Mouse (Mus musculus): ENCODE measurements at regions not wholly inside any gene's neighbourhood (a gene's known extent, or its start where the extent isn't known, plus 50 kb on each side); places are given as distances from the start of the nearest gene placed in this dataset.

- no peak overlapping the region for H3K4me2 ChIP-seq (replicated peaks; ENCODE audit: low read depth, low read length)
- no peak for TF ChIP-seq EP300 (IDR thresholded peaks at IDR 0.05)
- TF ChIP-seq CTCF (IDR thresholded peaks at IDR 0.05) = no peak
- H3K36me3 ChIP-seq (ENCODE audit: insufficient read depth, low read length) = no peaks in the 10 kb centered on the region
- H3K4me3 ChIP-seq (ENCODE audit: low read depth, low read length) = no peak overlapping the region
- no peaks in the 10 kb centered on the region for H3K27me3 ChIP-seq (replicated peaks; ENCODE audit: insufficient read depth, low read length)
- DNase-seq (ENCODE audit: low spot score) = no peak
- H3K9me3 ChIP-seq (ENCODE audit: low read length) = no peaks in the 10 kb centered on the region
- H3K27ac ChIP-seq (ENCODE audit: low read length) = no peak overlapping the region
- H3K9ac ChIP-seq (replicated peaks; ENCODE audit: low read depth) = no peak overlapping the region
- ATAC-seq = no peak
- no peaks in the 10 kb centered on the region for H3K4me1 ChIP-seq (ENCODE audit: insufficient read depth, low read depth, low read length)
- 46% methylated on average over 3 of the region's 3 CpGs for WGBS
Measured at GRCm38 (mm10) chr3:143913044-143913574, 291.9 kb downstream of the Lmo4 start.

GRCm38 (mm10) chr3:143912433-143912832, 292.6 kb downstream of the Lmo4 start:
- Histone ChIP-seq H3K27ac (ENCODE audit: low read length) (no peak overlapping the region), H3K36me3 (ENCODE audit: insufficient read depth, low read length) (no peaks in the 10 kb centered on the region), H3K4me3 (ENCODE audit: low read depth, low read length) (no peak overlapping the region), H3K4me1 (ENCODE audit: insufficient read depth, low read depth, low read length) (no peaks in the 10 kb centered on the region), H3K9ac (replicated peaks; ENCODE audit: low read depth) (no peak overlapping the region), H3K4me2 (replicated peaks; ENCODE audit: low read depth, low read length) (no peak overlapping the region), H3K9me3 (ENCODE audit: low read length) (no peaks in the 10 kb centered on the region), H3K27me3 (replicated peaks; ENCODE audit: insufficient read depth, low read length) (no peaks in the 10 kb centered on the region)
- DNase-seq (ENCODE audit: low spot score) (no peak), ATAC-seq (no peak)
- 73% methylated on average over 6 of the region's 6 CpGs for WGBS
- TF ChIP-seq EP300 (IDR thresholded peaks at IDR 0.05) (no peak), CTCF (IDR thresholded peaks at IDR 0.05) (no peak)

GRCm38 (mm10) chr3:143909341-143909740, 295.7 kb downstream of the Lmo4 start:
- H3K4me1 ChIP-seq (ENCODE audit: insufficient read depth, low read depth, low read length) = no peaks in the 10 kb centered on the region
- TF ChIP-seq EP300 (IDR thresholded peaks at IDR 0.05) = no peak
- no peak for TF ChIP-seq CTCF (IDR thresholded peaks at IDR 0.05)
- no peak for DNase-seq (ENCODE audit: low spot score)
- H3K27me3 ChIP-seq (replicated peaks; ENCODE audit: insufficient read depth, low read length) = no peaks in the 10 kb centered on the region
- no peak overlapping the region for H3K4me2 ChIP-seq (replicated peaks; ENCODE audit: low read depth, low read length)
- H3K9ac ChIP-seq (replicated peaks; ENCODE audit: low read depth) = no peak overlapping the region
- WGBS = 74% methylated on average over 6 of the region's 6 CpGs
- H3K9me3 ChIP-seq (ENCODE audit: low read length) = no peaks in the 10 kb centered on the region
- H3K36me3 ChIP-seq (ENCODE audit: insufficient read depth, low read length) = no peaks in the 10 kb centered on the region
- ATAC-seq = no peak
- no peak overlapping the region for H3K27ac ChIP-seq (ENCODE audit: low read length)
- no peak overlapping the region for H3K4me3 ChIP-seq (ENCODE audit: low read depth, low read length)

GRCm38 (mm10) chr3:143903421-143903820, 301.6 kb downstream of the Lmo4 start:
- WGBS = 74% methylated on average over 2 of the region's 2 CpGs
- no peaks in the 10 kb centered on the region for H3K36me3 ChIP-seq (ENCODE audit: insufficient read depth, low read length)
- H3K4me2 ChIP-seq (replicated peaks; ENCODE audit: low read depth, low read length) = no peak overlapping the region
- H3K27me3 ChIP-seq (replicated peaks; ENCODE audit: insufficient read depth, low read length) = no peaks in the 10 kb centered on the region
- DNase-seq (ENCODE audit: low spot score) (no peak), ATAC-seq (no peak)
- H3K9me3 ChIP-seq (ENCODE audit: low read length) = no peaks in the 10 kb centered on the region
- no peaks in the 10 kb centered on the region for H3K4me1 ChIP-seq (ENCODE audit: insufficient read depth, low read depth, low read length)
- H3K4me3 ChIP-seq (ENCODE audit: low read depth, low read length) = no peak overlapping the region
- H3K9ac ChIP-seq (replicated peaks; ENCODE audit: low read depth) = no peak overlapping the region
- TF ChIP-seq EP300 (IDR thresholded peaks at IDR 0.05) = no peak
- no peak for TF ChIP-seq CTCF (IDR thresholded peaks at IDR 0.05)
- no peak overlapping the region for H3K27ac ChIP-seq (ENCODE audit: low read length)

GRCm38 (mm10) chr3:143880813-143881212, 324.2 kb downstream of the Lmo4 start:
- H3K4me3 ChIP-seq (ENCODE audit: low read depth, low read length) = no peak overlapping the region
- H3K27ac ChIP-seq (ENCODE audit: low read length) = no peak overlapping the region
- H3K36me3 ChIP-seq (ENCODE audit: insufficient read depth, low read length) = no peaks in the 10 kb centered on the region
- no peaks in the 10 kb centered on the region for H3K9me3 ChIP-seq (ENCODE audit: low read length)
- no peaks in the 10 kb centered on the region for H3K4me1 ChIP-seq (ENCODE audit: insufficient read depth, low read depth, low read length)
- DNase-seq (ENCODE audit: low spot score) (no peak), ATAC-seq (no peak)
- WGBS = 89% methylated on average over 2 of the region's 2 CpGs
- TF ChIP-seq EP300 (IDR thresholded peaks at IDR 0.05) = no peak
- TF ChIP-seq CTCF (IDR thresholded peaks at IDR 0.05) = no peak
- no peaks in the 10 kb centered on the region for H3K27me3 ChIP-seq (replicated peaks; ENCODE audit: insufficient read depth, low read length)
- H3K4me2 ChIP-seq (replicated peaks; ENCODE audit: low read depth, low read length) = no peak overlapping the region
- no peak overlapping the region for H3K9ac ChIP-seq (replicated peaks; ENCODE audit: low read depth)

- Histone ChIP-seq H3K27me3 (replicated peaks; ENCODE audit: insufficient read depth, low read length) (no peaks in the 10 kb centered on the region), H3K4me2 (replicated peaks; ENCODE audit: low read depth, low read length) (no peak overlapping the region), H3K27ac (ENCODE audit: low read length) (no peak overlapping the region), H3K4me3 (ENCODE audit: low read depth, low read length) (no peak overlapping the region), H3K9me3 (ENCODE audit: low read length) (no peaks in the 10 kb centered on the region), H3K4me1 (ENCODE audit: insufficient read depth, low read depth, low read length) (no peaks in the 10 kb centered on the region), H3K9ac (replicated peaks; ENCODE audit: low read depth) (no peak overlapping the region), H3K36me3 (ENCODE audit: insufficient read depth, low read length) (no peaks in the 10 kb centered on the region)
- ATAC-seq = no peak
- TF ChIP-seq EP300 (IDR thresholded peaks at IDR 0.05) (no peak), CTCF (IDR thresholded peaks at IDR 0.05) (no peak)
- DNase-seq (ENCODE audit: low spot score) = no peak
- 80% methylated on average over 3 of the region's 3 CpGs for WGBS
Measured at GRCm38 (mm10) chr3:143873876-143874275, 331.1 kb downstream of the Lmo4 start.

- H3K9ac ChIP-seq (replicated peaks; ENCODE audit: low read depth) = no peak overlapping the region
- no peaks in the 10 kb centered on the region for H3K36me3 ChIP-seq (ENCODE audit: insufficient read depth, low read length)
- no peaks in the 10 kb centered on the region for H3K9me3 ChIP-seq (ENCODE audit: low read length)
- H3K27ac ChIP-seq (ENCODE audit: low read length) = no peak overlapping the region
- no peaks in the 10 kb centered on the region for H3K27me3 ChIP-seq (replicated peaks; ENCODE audit: insufficient read depth, low read length)
- no peak overlapping the region for H3K4me3 ChIP-seq (ENCODE audit: low read depth, low read length)
- no peak for DNase-seq (ENCODE audit: low spot score)
- no peaks in the 10 kb centered on the region for H3K4me1 ChIP-seq (ENCODE audit: insufficient read depth, low read depth, low read length)
- no peak for TF ChIP-seq EP300 (IDR thresholded peaks at IDR 0.05)
- no peak for TF ChIP-seq CTCF (IDR thresholded peaks at IDR 0.05)
- 59% methylated on average over 4 of the region's 4 CpGs for WGBS
- H3K4me2 ChIP-seq (replicated peaks; ENCODE audit: low read depth, low read length) = no peak overlapping the region
- ATAC-seq = no peak
Measured at GRCm38 (mm10) chr3:143866521-143866920, 338.5 kb downstream of the Lmo4 start.

Measured in lung, postnatal 0 days (tissue).